Comparison of ENCODE assay signal across 8 mouse cellular contexts in genomic region chr3:144825151-144825550, GRCm38 (mm10). TPM values are rescaled to one million over a fixed set of nuclear protein-coding genes. Genes with fewer than 3 reads are reported as not detected.
DNase-seq lines count a peak whose midpoint lies in the region; ATAC-seq lines count a peak whose summit lies in the region.

No protein-coding gene starts in this region.

- DNase-seq in cerebellum, postnatal 10 days: peak; percentile 88 to 90
- DNase-seq in frontal cortex, postnatal 14 days (ENCODE audit: low spot score in 2 of 2): peak; percentile 57 to 82
- DNase-seq in hindlimb bud, embryonic 11.5 days (ENCODE audit: extremely low spot score, low read depth, low spot score): peak; percentile 30
- DNase-seq in left cerebral cortex, adult 11 months (ENCODE audit: low spot score): peak; percentile 67
- DNase-seq in mesoderm, embryonic 11.5 days (ENCODE audit: low read depth, low spot score): peak; percentile 81
- peak; percentile 35 for DNase-seq in skeletal muscle tissue, adult 2 months (ENCODE audit: low read depth, low spot score)

- peak; percentile 59 for ATAC-seq in activated CD4-positive, CD25-positive, alpha-beta regulatory T cell, adult 4 months
- no peak for ATAC-seq in monocyte, adult 5-6 weeks (replicated peaks; ENCODE audit: insufficient number of reproducible peaks, low FRiP score, low TSS enrichment, poor library complexity, severe bottlenecking)

RNA-seq across cellular contexts. Expression of gene Clca3a2, which starts 5.9 kb away (rescaled TPM):
- not detected for polyA plus RNA-seq in activated CD4-positive, CD25-positive, alpha-beta regulatory T cell, adult 4 months (2017; shearing (Covaris generic))
- total RNA-seq in monocyte, adult 5-6 weeks (2017): not detected in 3 replicates

RNA-seq across cellular contexts. Expression of gene Clca3b, which starts 24.0 kb away (rescaled TPM):
- polyA plus RNA-seq in activated CD4-positive, CD25-positive, alpha-beta regulatory T cell, adult 4 months (2017; shearing (Covaris generic)): not detected
- total RNA-seq in monocyte, adult 5-6 weeks (2017): not detected in 3 replicates

Comparison
In these comparisons a context has a peak if more than half of its experiments do, and no peak if none do; other contexts are left out.
1. DNase-seq: peak in every context shown above with its lines; median percentile 89 in cerebellum, postnatal 10 days; 81 in mesoderm, embryonic 11.5 days; 70 in frontal cortex, postnatal 14 days; 67 in left cerebral cortex, adult 11 months; 35 in skeletal muscle tissue, adult 2 months; 30 in hindlimb bud, embryonic 11.5 days.